Mouse (Mus musculus) spleen, adult 10 weeks (tissue): Measurements from ENCODE around the gene Gm7861. TPM values are rescaled to one million over a fixed set of nuclear protein-coding genes. Genes with fewer than 3 reads are reported as not detected.

Source experiments
- polyA plus RNA-seq: library from polyadenylated mRNA; stranded (reverse); fragments of 350-450 nt; fragmentation: Illumina TruSeq; extraction: RNeasy Lipid Tissue Mini Kit (QIAGEN cat#74804); gene quantifications from one replicate; pipeline ENCODE4 v1.2.3, GENCODE M21; 2015; ENCODE audit warnings: low replicate concordance; ENCODE audit not compliant: insufficient read depth

Gm7861 gene
- not detected for polyA plus RNA-seq

GRCm38 (mm10) chr8:21594408-21594807 lies at the start of gene Gm7861:
Gene Gm7861, minus strand, starts transcription at chr8:21594508.

DNA sequence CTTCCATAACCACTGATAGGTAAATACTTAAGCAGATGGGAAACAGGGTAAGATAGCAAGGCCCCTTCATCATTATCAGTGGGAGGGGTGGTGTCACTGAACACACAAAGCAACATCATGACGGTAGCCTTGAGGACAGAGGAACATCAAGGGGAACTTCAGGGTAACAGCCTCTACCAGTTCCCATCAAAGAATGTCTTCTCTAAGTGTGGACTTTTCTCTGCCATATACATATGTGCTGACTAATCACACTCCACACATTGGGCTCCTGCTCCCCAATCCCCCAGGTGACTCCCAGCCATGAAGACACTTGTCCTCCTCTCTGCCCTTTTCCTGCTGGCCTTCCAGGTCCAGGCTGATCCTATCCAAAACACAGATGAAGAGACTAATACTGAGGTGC lies 23.6 kb upstream of the Gm7861 start, which contains the start of gene Defa26:
Defa26 (plus strand) TSS at position 301 of the 400 bp plus-strand sequence.

GRCm38 (mm10) chr8:21582706-21583105 lies 11.6 kb downstream of the Gm7861 start, which contains the start of gene Defa28:
Gene Defa28, plus strand, starts transcription at chr8:21583006.

DNA sequence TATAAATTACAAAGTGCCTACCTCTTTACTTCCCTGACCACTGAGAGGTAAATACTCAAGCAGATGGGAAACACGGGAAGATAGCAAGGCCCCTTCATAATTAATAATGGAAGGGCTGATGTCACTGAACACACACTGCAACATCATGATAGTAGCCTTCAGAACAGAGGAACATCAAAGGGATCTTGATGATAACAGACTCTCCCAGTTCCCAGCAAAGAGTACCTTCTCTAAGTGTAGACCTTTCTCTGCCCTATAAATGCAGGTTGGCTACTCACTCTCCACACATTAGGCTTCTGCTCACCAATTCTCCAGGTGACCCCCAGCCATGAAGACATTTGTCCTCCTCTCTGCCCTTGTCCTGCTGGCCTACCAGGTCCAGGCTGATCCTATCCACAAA lies 29.2 kb downstream of the Gm7861 start, which contains the start of gene Defa37:
Defa37 (plus strand) TSS at position 301 of the 400 bp plus-strand sequence.

Other genes with a start within 250 kb of the Gm7861 start
- not detected for gene Defa2, start 216.0 kb downstream of the Gm7861 start, polyA plus RNA-seq
- not detected for gene Defa33, start 202.7 kb downstream of the Gm7861 start, polyA plus RNA-seq
- gene Defa36, start 167.1 kb downstream of the Gm7861 start, polyA plus RNA-seq, result not detected
- not detected for gene Gm7849, start 137.9 kb downstream of the Gm7861 start, polyA plus RNA-seq
- gene Defa20, start 85.2 kb downstream of the Gm7861 start, polyA plus RNA-seq, result not detected
- not detected for gene Defa32, start 65.5 kb downstream of the Gm7861 start, polyA plus RNA-seq
- not detected for gene Defa37, start 29.1 kb downstream of the Gm7861 start, polyA plus RNA-seq
- gene Defa28, start 11.5 kb downstream of the Gm7861 start, polyA plus RNA-seq, result not detected
- gene Defa26, start 23.7 kb upstream of the Gm7861 start, polyA plus RNA-seq, result not detected
- gene Defa17, start 61.3 kb upstream of the Gm7861 start, polyA plus RNA-seq, result not detected
- not detected for gene Defa34, start 71.3 kb upstream of the Gm7861 start, polyA plus RNA-seq
- not detected for gene AY761184, start 109.1 kb upstream of the Gm7861 start, polyA plus RNA-seq
- not detected for gene Defa24, start 140.0 kb upstream of the Gm7861 start, polyA plus RNA-seq
- gene Defb50, start 229.0 kb upstream of the Gm7861 start, polyA plus RNA-seq, result not detected
- gene Defb2, start 245.4 kb upstream of the Gm7861 start, polyA plus RNA-seq, result not detected